Mouse (Mus musculus): ENCODE data around the gene Olfr768. TPM values are rescaled to one million over a fixed set of nuclear protein-coding genes. Genes with fewer than 3 reads are reported as not detected.

Olfr768 gene
- polyA plus RNA-seq, 1 experiment from 2014 or later: not detected

Other genes starting within 250 kb of the Olfr768 start
- 2.3 and 3.4 TPM in 2 replicates for gene Gdf11, start 207.7 kb downstream of the Olfr768 start, polyA plus RNA-seq (2014; fragmentation: Nextera tagmentation; extraction: Ambion mirVana)
- 363 and 394 TPM in 2 replicates for gene Cd63, start 198.4 kb downstream of the Olfr768 start, polyA plus RNA-seq (2014; fragmentation: Nextera tagmentation; extraction: Ambion mirVana)
- 7.7 and 11.5 TPM in 2 replicates for gene Rdh5, start 176.5 kb downstream of the Olfr768 start, polyA plus RNA-seq (2014; fragmentation: Nextera tagmentation; extraction: Ambion mirVana)
- gene Bloc1s1, start 175.3 kb downstream of the Olfr768 start, polyA plus RNA-seq (2014; fragmentation: Nextera tagmentation; extraction: Ambion mirVana): 239 and 251 TPM in 2 replicates
- gene Itga7, start 165.6 kb downstream of the Olfr768 start, polyA plus RNA-seq (2014; fragmentation: Nextera tagmentation; extraction: Ambion mirVana): 3.7 and 3.9 TPM in 2 replicates
- 0.32 TPM in 1 of 2 replicates, not detected in the other for gene Mettl7b, start 138.4 kb downstream of the Olfr768 start, polyA plus RNA-seq (2014; fragmentation: Nextera tagmentation; extraction: Ambion mirVana)
- not detected in 2 replicates for gene Olfr9, start 109.9 kb downstream of the Olfr768 start, polyA plus RNA-seq (2014; fragmentation: Nextera tagmentation; extraction: Ambion mirVana)
- not detected in 2 replicates for gene Olfr763, start 88.6 kb downstream of the Olfr768 start, polyA plus RNA-seq (2014; fragmentation: Nextera tagmentation; extraction: Ambion mirVana)
- gene Olfr764-ps1, start 59.5 kb downstream of the Olfr768 start, polyA plus RNA-seq (2014; fragmentation: Nextera tagmentation; extraction: Ambion mirVana): not detected in 2 replicates
- not detected in 2 replicates for gene Olfr765, start 49.4 kb downstream of the Olfr768 start, polyA plus RNA-seq (2014; fragmentation: Nextera tagmentation; extraction: Ambion mirVana)
- not detected in 2 replicates for gene Olfr766-ps1, start 30.4 kb downstream of the Olfr768 start, polyA plus RNA-seq (2014; fragmentation: Nextera tagmentation; extraction: Ambion mirVana)
- not detected in 2 replicates for gene Olfr767, start 16.5 kb downstream of the Olfr768 start, polyA plus RNA-seq (2014; fragmentation: Nextera tagmentation; extraction: Ambion mirVana)
- not detected in 2 replicates for gene Olfr769, start 18.5 kb upstream of the Olfr768 start, polyA plus RNA-seq (2014; fragmentation: Nextera tagmentation; extraction: Ambion mirVana)
- gene Olfr770, start 39.6 kb upstream of the Olfr768 start, polyA plus RNA-seq (2014; fragmentation: Nextera tagmentation; extraction: Ambion mirVana): not detected in 2 replicates
- gene Olfr771, start 65.4 kb upstream of the Olfr768 start, polyA plus RNA-seq (2014; fragmentation: Nextera tagmentation; extraction: Ambion mirVana): not detected in 2 replicates
- not detected in 2 replicates for gene Olfr772, start 78.5 kb upstream of the Olfr768 start, polyA plus RNA-seq (2014; fragmentation: Nextera tagmentation; extraction: Ambion mirVana)
- gene Olfr773, start 88.0 kb upstream of the Olfr768 start, polyA plus RNA-seq (2014; fragmentation: Nextera tagmentation; extraction: Ambion mirVana): not detected in 2 replicates
- gene Olfr774, start 136.8 kb upstream of the Olfr768 start, polyA plus RNA-seq (2014; fragmentation: Nextera tagmentation; extraction: Ambion mirVana): not detected in 2 replicates
- not detected in 2 replicates for gene Olfr775, start 149.0 kb upstream of the Olfr768 start, polyA plus RNA-seq (2014; fragmentation: Nextera tagmentation; extraction: Ambion mirVana)
- gene Olfr776, start 159.8 kb upstream of the Olfr768 start, polyA plus RNA-seq (2014; fragmentation: Nextera tagmentation; extraction: Ambion mirVana): not detected in 2 replicates
- not detected in 2 replicates for gene Olfr777, start 172.1 kb upstream of the Olfr768 start, polyA plus RNA-seq (2014; fragmentation: Nextera tagmentation; extraction: Ambion mirVana)
- not detected in 2 replicates for gene Olfr780, start 218.7 kb upstream of the Olfr768 start, polyA plus RNA-seq (2014; fragmentation: Nextera tagmentation; extraction: Ambion mirVana)
- gene Olfr781, start 229.5 kb upstream of the Olfr768 start, polyA plus RNA-seq (2014; fragmentation: Nextera tagmentation; extraction: Ambion mirVana): not detected in 2 replicates
- not detected in 2 replicates for gene Olfr782, start 249.5 kb upstream of the Olfr768 start, polyA plus RNA-seq (2014; fragmentation: Nextera tagmentation; extraction: Ambion mirVana)